Comparison of ENCODE assay signal across 33 mouse cellular contexts in genomic region chr3:89082287-89082686, GRCm38 (mm10). TPM values are rescaled to one million over a fixed set of nuclear protein-coding genes. Genes with fewer than 3 reads are reported as not detected.
"Had no signal": no experiment of that assay in that cellular context is flagged by ENCODE, and none has a peak within 500 bp of the region (broad histone marks: within the 10 kb centered on the region; RNA-seq: fewer than 3 reads in every experiment).

No protein-coding gene starts in this region.

RNA-seq across cellular contexts. Expression of gene Gm43738, which starts 18.6 kb away (rescaled TPM):
- total RNA-seq: left cerebral cortex, postnatal 14 days; left cerebral cortex, postnatal 25 days; left cerebral cortex, postnatal 4 days; liver, adult 2 months; megakaryocyte progenitor cell, adult 5-6 weeks; megakaryocyte, adult 5-6 weeks; megakaryocyte-erythroid progenitor cell, adult 5-6 weeks; midbrain, postnatal 0 days; monocyte, adult 5-6 weeks had no signal
- polyA plus RNA-seq: limb, embryonic 11.5 days; limb, embryonic 13.5 days; limb, embryonic 15.5 days; liver, embryonic 11.5 days; liver, embryonic 13.5 days; liver, embryonic 15.5 days; liver, postnatal 0 days; lung, adult 2 months; lung, embryonic 14.5 days; lung, embryonic 16.5 days; lung, postnatal 0 days; macrophage; midbrain, embryonic 10.5 days; midbrain, embryonic 11.5 days; midbrain, embryonic 12.5 days; midbrain, embryonic 13.5 days; midbrain, embryonic 14.5 days; midbrain, embryonic 15.5 days; midbrain, embryonic 16.5 days; midbrain, postnatal 0 days; neural tube, embryonic 11.5 days; neural tube, embryonic 12.5 days had no signal

RNA-seq across cellular contexts. Expression of gene Pklr, which starts 53.7 kb away (rescaled TPM):
- total RNA-seq: left cerebral cortex, postnatal 10 days; left cerebral cortex, postnatal 14 days; left cerebral cortex, postnatal 25 days; left cerebral cortex, postnatal 36 days; midbrain, postnatal 0 days; monocyte, adult 5-6 weeks had no signal
- polyA plus RNA-seq: macrophage; midbrain, embryonic 13.5 days; myocyte had no signal
